Comparison of ENCODE assay signal across 12 mouse cellular contexts in the genomic region with DNA sequence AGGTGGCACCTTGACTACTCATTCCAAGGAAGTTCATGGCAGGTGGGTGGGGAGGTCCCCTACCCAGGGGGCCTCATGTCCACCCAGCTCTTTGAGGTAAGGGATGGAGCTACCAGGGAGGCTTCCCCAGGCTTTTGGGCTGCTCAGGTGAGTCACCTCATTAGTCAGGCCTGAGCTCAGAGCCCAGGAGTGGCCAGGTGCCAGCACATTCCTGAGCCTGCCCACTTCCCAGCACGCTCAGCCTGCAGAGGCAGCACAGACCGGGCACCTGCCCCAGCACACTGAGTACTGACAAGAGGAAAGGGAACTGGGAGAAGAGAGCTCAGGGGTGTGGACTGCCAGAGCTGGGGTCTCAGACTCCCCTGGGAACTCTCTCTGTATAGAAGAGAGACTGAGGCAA. TPM values are rescaled to one million over a fixed set of nuclear protein-coding genes. Genes with fewer than 3 reads are reported as not detected.
DNase-seq lines count a peak whose midpoint lies in the region; ATAC-seq lines count a peak whose summit lies in the region.
"Had no signal": no experiment of that assay in that cellular context is flagged by ENCODE, and none has a peak within 500 bp of the region (broad histone marks: within the 10 kb centered on the region; RNA-seq: fewer than 3 reads in every experiment).

No protein-coding gene starts in this region.

- intact Hi-C loops in heart, postnatal 14 days (cut with DNase I), result no loop called here

- H3K4me3 ChIP-seq in kidney, embryonic 15.5 days (replicated peaks), result no peak overlapping the region
- H3K4me3 ChIP-seq in forebrain, embryonic 14.5 days (ENCODE audit: low read depth, low read length), result no peak overlapping the region
- H3K4me3 ChIP-seq: erythroblast, embryonic 14.5 days; heart, embryonic 12.5 days had no signal

- H3K27ac ChIP-seq in kidney, embryonic 15.5 days, result peak overlapping the region; percentile 67
- no peak overlapping the region for H3K27ac ChIP-seq in forebrain, embryonic 14.5 days (ENCODE audit: low read depth, low read length)

- no peaks in the 10 kb centered on the region for H3K27me3 ChIP-seq in kidney, embryonic 15.5 days
- H3K27me3 ChIP-seq in forebrain, embryonic 14.5 days (replicated peaks; ENCODE audit: control insufficient read depth, insufficient read depth, low read length), result no peaks in the 10 kb centered on the region
- H3K27me3 ChIP-seq: heart, embryonic 12.5 days had no signal

- WGBS in kidney, embryonic 15.5 days, result 61% methylated on average over 2 of the region's 2 CpGs
- 72% methylated on average over 2 of the region's 2 CpGs for WGBS in forebrain, embryonic 14.5 days

- H3K9ac ChIP-seq in kidney, embryonic 15.5 days, result no peak overlapping the region
- H3K9ac ChIP-seq in forebrain, embryonic 14.5 days (ENCODE audit: low read length), result no peak overlapping the region
- H3K9ac ChIP-seq: heart, embryonic 12.5 days had no signal

- no peaks in the 10 kb centered on the region for H3K9me3 ChIP-seq in kidney, embryonic 15.5 days (replicated peaks)
- no peaks in the 10 kb centered on the region for H3K9me3 ChIP-seq in forebrain, embryonic 14.5 days (replicated peaks; ENCODE audit: control insufficient read depth, low read length)

- H3K4me2 ChIP-seq in kidney, embryonic 15.5 days, result no peak overlapping the region
- no peak overlapping the region for H3K4me2 ChIP-seq in forebrain, embryonic 14.5 days (ENCODE audit: low read length)
- H3K4me2 ChIP-seq: heart, embryonic 12.5 days; liver, embryonic 11.5 days had no signal

- H3K4me1 ChIP-seq in kidney, embryonic 15.5 days, result peaks cover 63% of the 10 kb centered on the region
- 0 out of 2 replicates have a peak, but pooled peaks cover 6% of the 10 kb centered on the region for H3K4me1 ChIP-seq in forebrain, embryonic 14.5 days (ENCODE audit: control insufficient read depth, insufficient read depth, low read length)

- ATAC-seq in kidney, embryonic 15.5 days (replicated peaks; ENCODE audit: low FRiP score), result peak; percentile 29
- no peak for ATAC-seq in forebrain, embryonic 14.5 days

- H3K36me3 ChIP-seq in kidney, embryonic 15.5 days, result no peaks in the 10 kb centered on the region
- no peaks in the 10 kb centered on the region for H3K36me3 ChIP-seq in forebrain, embryonic 14.5 days (ENCODE audit: control insufficient read depth, insufficient read depth, low read length)

- peak; percentile 86 for DNase-seq in NIH3T3 (ENCODE audit: low read depth)
- DNase-seq in cerebellum, adult 8-10 months, result peak; percentile 28
- peak; percentile 79 for DNase-seq in lung, postnatal 25 days (ENCODE audit: low spot score)
- DNase-seq in thymus, postnatal 4 days, result no peak
- no peak for DNase-seq in right cerebral cortex, postnatal 25 days
- DNase-seq in forebrain, embryonic 14.5 days (ENCODE audit: low spot score), result no peak
- DNase-seq in heart, postnatal 14 days, result no peak
- DNase-seq: right cerebral cortex, postnatal 4 days had no signal

RNA-seq across cellular contexts. Expression of a gene that starts 24.0 kb away (rescaled TPM):
- 195 and 206 TPM in 2 replicates for polyA plus RNA-seq in kidney, embryonic 15.5 days (2015; fragmentation: Nextera tagmentation; extraction: Ambion mirVana)
- 21.3 and 24.1 TPM in 2 replicates for polyA plus RNA-seq in forebrain, embryonic 14.5 days (2014; fragmentation: Nextera tagmentation; extraction: Ambion mirVana)
- total RNA-seq in heart, postnatal 14 days (2021), result 10 to 100 TPM; 30.0 to 31.8 TPM

Comparison
In these comparisons a context has a peak if more than half of its experiments do, and no peak if none do; other contexts are left out.
1. DNase-seq: peak in NIH3T3 (single experiment), cerebellum, adult 8-10 months (single experiment) and lung, postnatal 25 days (single experiment); none in thymus, postnatal 4 days (single experiment), right cerebral cortex, postnatal 25 days (single experiment), forebrain, embryonic 14.5 days (single experiment) and heart, postnatal 14 days (0 of 2).